Mouse (Mus musculus) intestine, embryonic 16.5 days (tissue): ENCODE measurements at regions not wholly inside any gene's neighbourhood (a gene's known extent, or its start where the extent isn't known, plus 50 kb on each side); places are given as distances from the start of the nearest gene placed in this dataset.

Source experiments
- ATAC-seq: fragments of 200-750 bp; cut with Nextera tagmentation; 2 replicates; pipeline ENCODE4 v1.8.0; 2017; ENCODE audit warnings: moderate TSS enrichment, moderate library complexity
- H3K27ac ChIP-seq: fragments of 300-500 bp; sonication (generic); 2 replicates; pipeline ENCODE4 v1.5.1; 2014; ENCODE audit warnings: mild to moderate bottlenecking, low read length
- H3K27me3 ChIP-seq: fragments of 300-500 bp; sonication (generic); replicated peaks from 2 replicates; pipeline ENCODE4 v1.6.1; 2014; ENCODE audit warnings: low read length, control low read depth, mixed read lengths; ENCODE audit not compliant: control insufficient read depth, insufficient read depth
- H3K36me3 ChIP-seq: fragments of 300-500 bp; sonication (generic); 2 replicates; pipeline ENCODE4 v1.6.1; 2014; ENCODE audit warnings: low read length, control low read depth; ENCODE audit not compliant: control insufficient read depth, insufficient read depth
- H3K4me1 ChIP-seq: fragments of 300-500 bp; sonication (generic); 2 replicates; pipeline ENCODE4 v1.6.1; 2014; ENCODE audit warnings: low read length, control low read depth, mixed read lengths; ENCODE audit not compliant: control insufficient read depth, insufficient read depth
- H3K4me2 ChIP-seq: fragments of 300-500 bp; sonication (generic); 2 replicates; pipeline ENCODE4 v1.6.1; 2014; ENCODE audit warnings: low read depth, low read length, control low read depth
- H3K4me3 ChIP-seq: fragments of 300-500 bp; sonication (generic); 2 replicates; pipeline ENCODE4 v1.5.1; 2014; ENCODE audit warnings: mild to moderate bottlenecking, low read length
- H3K9ac ChIP-seq: fragments of 300-500 bp; sonication (generic); 2 replicates; pipeline ENCODE4 v1.6.1; 2014; ENCODE audit warnings: low read depth, low read length
- H3K9me3 ChIP-seq: fragments of 300-500 bp; sonication (generic); 2 replicates; pipeline ENCODE4 v1.6.1; 2016; ENCODE audit warnings: low read length, control low read depth; ENCODE audit not compliant: control insufficient read depth
- WGBS: fragments of 180-500 bp; shearing (Covaris S2); extraction: QIAGEN DNeasy Blood & Tissue Kit; methylation state at CpG from one replicate; pipeline ENCODE4 v1.1.7; 2014; 5-methylcytosine and 5-hydroxymethylcytosine counted together

DNA sequence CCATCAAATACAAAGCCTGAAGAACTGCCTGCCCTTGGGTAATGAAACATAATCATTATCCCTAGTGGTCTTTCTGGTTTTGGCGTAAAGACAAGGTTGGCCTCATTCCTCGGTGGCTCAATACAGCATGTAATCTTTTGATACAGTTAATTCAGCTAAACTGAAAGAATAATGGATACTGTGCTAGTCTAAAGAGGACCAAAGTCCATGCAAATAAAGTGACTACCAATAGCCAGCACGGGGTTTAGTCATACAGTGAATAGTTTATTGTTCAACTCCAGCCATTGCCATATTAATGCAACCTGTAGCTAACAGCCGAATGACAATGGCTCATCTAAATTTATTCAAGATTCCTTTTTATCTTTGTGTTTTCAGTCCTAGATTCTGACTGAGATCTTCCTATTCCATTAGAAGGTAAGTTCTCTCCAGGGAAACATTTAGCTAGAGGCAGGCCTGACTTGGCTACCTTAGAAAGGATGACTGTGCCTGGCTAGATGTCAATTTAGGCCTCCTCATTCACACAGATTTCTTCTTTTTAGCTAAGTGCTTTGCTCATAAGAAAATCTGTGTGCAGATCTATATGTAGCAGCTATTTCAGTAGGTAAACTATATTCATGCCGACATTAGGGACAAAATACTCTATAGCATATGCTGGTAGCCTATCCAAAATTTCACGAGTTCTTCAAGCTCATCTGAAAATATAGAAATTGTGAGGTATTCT is 74.4 kb downstream of the Arrdc3 start:
- peak; percentile 69 for ATAC-seq
- Histone ChIP-seq H3K4me1 (no peaks in the 10 kb centered on the region), H3K27me3 (no peaks in the 10 kb centered on the region), H3K4me2 (no peak overlapping the region), H3K4me3 (no peak overlapping the region), H3K9me3 (no peaks in the 10 kb centered on the region), H3K36me3 (no peaks in the 10 kb centered on the region), H3K27ac (no peak overlapping the region), H3K9ac (no peak overlapping the region)
- 80% methylated on average over 6 of the region's 6 CpGs for WGBS

DNA sequence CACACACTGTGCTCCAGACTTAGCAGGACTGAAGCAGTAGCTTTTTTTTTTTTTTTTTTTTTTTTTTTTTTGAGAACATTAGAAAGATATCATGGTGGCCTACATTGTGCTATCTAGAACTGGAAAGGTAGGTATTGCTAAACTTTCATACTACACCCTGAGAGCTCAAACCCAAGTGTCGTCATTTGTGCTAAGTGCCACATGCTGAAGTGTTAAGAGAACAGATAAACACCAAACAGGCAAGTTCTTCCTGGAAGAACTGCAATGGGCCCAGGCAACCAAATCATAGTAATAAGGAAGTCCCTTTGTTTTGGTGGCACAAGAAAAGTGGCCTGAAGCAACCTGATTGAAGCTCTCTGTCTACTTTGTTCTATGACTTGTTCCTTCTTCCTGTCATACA is 76.6 kb downstream of the Arrdc3 start:
- no peak overlapping the region for H3K27ac ChIP-seq
- H3K9ac ChIP-seq: no peak overlapping the region
- no peaks in the 10 kb centered on the region for H3K36me3 ChIP-seq
- no peak overlapping the region for H3K4me2 ChIP-seq
- H3K27me3 ChIP-seq: no peaks in the 10 kb centered on the region
- 95% methylated on average over 1 of the region's 1 CpGs for WGBS
- no peak for ATAC-seq
- H3K4me3 ChIP-seq: no peak overlapping the region
- H3K4me1 ChIP-seq: peaks cover 4% of the 10 kb centered on the region; the same call in 1 of the 2 replicates
- H3K9me3 ChIP-seq: no peaks in the 10 kb centered on the region

GRCm38 (mm10) chr13:80961985-80962617 is 78.9 kb downstream of the Arrdc3 start:
- 50% methylated on average over 7 of the region's 7 CpGs for WGBS
- Histone ChIP-seq H3K4me2 (no peak overlapping the region), H3K4me1 (peaks cover 4% of the 10 kb centered on the region; the same call in 1 of the 2 replicates), H3K9me3 (no peaks in the 10 kb centered on the region), H3K36me3 (no peaks in the 10 kb centered on the region), H3K9ac (no peak overlapping the region), H3K4me3 (no peak overlapping the region), H3K27ac (no peak overlapping the region), H3K27me3 (no peaks in the 10 kb centered on the region)
- no peak for ATAC-seq

GRCm38 (mm10) chr13:80962789-80963590 is 79.8 kb downstream of the Arrdc3 start:
- H3K9me3 ChIP-seq: no peaks in the 10 kb centered on the region
- H3K27ac ChIP-seq: peak overlapping the region; percentile 86
- peak overlapping the region; percentile 61 for H3K4me2 ChIP-seq
- no peaks in the 10 kb centered on the region for H3K36me3 ChIP-seq
- peak overlapping the region; percentile 47 for H3K4me3 ChIP-seq
- peak; percentile 99 for ATAC-seq
- H3K27me3 ChIP-seq: no peaks in the 10 kb centered on the region
- peaks cover 4% of the 10 kb centered on the region; the same call in 1 of the 2 replicates for H3K4me1 ChIP-seq
- peak overlapping the region; percentile 61 for H3K9ac ChIP-seq
- 3% methylated on average over 51 of the region's 51 CpGs for WGBS

DNA sequence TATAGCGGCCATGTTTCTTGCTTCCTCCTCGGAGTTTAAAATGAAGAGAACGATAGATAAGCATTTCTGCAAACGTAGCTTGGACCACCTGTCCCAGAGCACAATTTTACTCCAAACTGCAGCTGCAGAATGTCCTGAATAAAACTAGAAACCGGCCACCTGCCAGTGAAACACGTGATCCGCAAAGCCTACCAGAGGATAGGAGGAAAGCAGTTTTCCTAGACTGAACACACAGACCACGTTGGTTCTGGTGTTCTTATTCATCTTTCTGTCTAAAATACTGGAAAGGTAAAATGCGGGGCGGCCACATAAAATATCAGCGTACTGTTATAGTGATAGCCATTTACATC is 80.4 kb downstream of the Arrdc3 start:
- Histone ChIP-seq H3K4me1 (peaks cover 4% of the 10 kb centered on the region; the same call in 1 of the 2 replicates), H3K27me3 (no peaks in the 10 kb centered on the region), H3K9me3 (no peaks in the 10 kb centered on the region), H3K36me3 (no peaks in the 10 kb centered on the region), H3K9ac (0 out of 2 replicates have a peak overlapping the region, but pooled peaks have one; percentile 61), H3K4me2 (peak overlapping the region; percentile 61), H3K27ac (peak overlapping the region; percentile 86), H3K4me3 (peak overlapping the region; percentile 47)
- WGBS: 65% methylated on average over 11 of the region's 11 CpGs
- no peak for ATAC-seq

DNA sequence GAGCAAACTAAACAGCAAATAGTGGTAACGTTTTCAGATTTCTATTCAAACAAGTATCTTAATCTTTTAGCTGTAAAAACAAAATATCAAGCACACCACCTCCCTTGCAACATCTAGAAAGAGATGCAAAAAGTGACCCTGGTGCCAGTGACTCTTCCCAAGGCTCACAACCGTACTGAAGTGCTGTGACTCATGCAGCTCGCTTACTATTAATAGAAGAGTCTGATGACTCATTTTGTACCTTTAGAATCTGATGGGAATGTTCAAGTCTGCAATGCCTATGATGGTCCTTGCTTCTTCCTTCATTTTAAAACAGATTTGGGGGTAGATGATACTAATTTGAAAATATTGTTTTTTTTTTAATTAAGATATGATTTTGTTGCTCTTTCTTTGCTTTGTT is 88.5 kb downstream of the Arrdc3 start:
- Histone ChIP-seq H3K4me1 (no peaks in the 10 kb centered on the region), H3K9me3 (no peaks in the 10 kb centered on the region), H3K4me3 (no peak overlapping the region), H3K27me3 (no peaks in the 10 kb centered on the region), H3K4me2 (no peak overlapping the region), H3K9ac (no peak overlapping the region), H3K27ac (no peak overlapping the region), H3K36me3 (no peaks in the 10 kb centered on the region)
- no peak for ATAC-seq
- 66% methylated on average over 3 of the region's 3 CpGs for WGBS

GRCm38 (mm10) chr13:80974424-80974823 is 91.2 kb downstream of the Arrdc3 start:
- Histone ChIP-seq H3K27me3 (no peaks in the 10 kb centered on the region), H3K4me3 (no peak overlapping the region), H3K27ac (no peak overlapping the region), H3K4me1 (no peaks in the 10 kb centered on the region), H3K4me2 (no peak overlapping the region), H3K9me3 (no peaks in the 10 kb centered on the region), H3K36me3 (no peaks in the 10 kb centered on the region), H3K9ac (no peak overlapping the region)
- WGBS: 23% methylated on average over 1 of the region's 1 CpGs
- no peak for ATAC-seq

- H3K4me3 ChIP-seq: no peak overlapping the region
- H3K27ac ChIP-seq: no peak overlapping the region
- H3K9me3 ChIP-seq: no peaks in the 10 kb centered on the region
- H3K4me1 ChIP-seq: no peaks in the 10 kb centered on the region
- WGBS: 76% methylated on average over 3 of the region's 3 CpGs
- no peak for ATAC-seq
- H3K4me2 ChIP-seq: no peak overlapping the region
- H3K36me3 ChIP-seq: no peaks in the 10 kb centered on the region
- H3K27me3 ChIP-seq: no peaks in the 10 kb centered on the region
- H3K9ac ChIP-seq: no peak overlapping the region
Observed at GRCm38 (mm10) chr13:80977266-80977665, 94.1 kb downstream of the Arrdc3 start.

GRCm38 (mm10) chr13:80981201-80981600 is 98.0 kb downstream of the Arrdc3 start:
- H3K27ac ChIP-seq: no peak overlapping the region
- H3K36me3 ChIP-seq: no peaks in the 10 kb centered on the region
- no peaks in the 10 kb centered on the region for H3K4me1 ChIP-seq
- 87% methylated on average over 2 of the region's 2 CpGs for WGBS
- no peak overlapping the region for H3K4me3 ChIP-seq
- no peak overlapping the region for H3K9ac ChIP-seq
- no peaks in the 10 kb centered on the region for H3K27me3 ChIP-seq
- no peak overlapping the region for H3K4me2 ChIP-seq
- no peaks in the 10 kb centered on the region for H3K9me3 ChIP-seq
- no peak for ATAC-seq
